Comparison of ENCODE assay signal across 11 mouse cellular contexts in the genomic region with DNA sequence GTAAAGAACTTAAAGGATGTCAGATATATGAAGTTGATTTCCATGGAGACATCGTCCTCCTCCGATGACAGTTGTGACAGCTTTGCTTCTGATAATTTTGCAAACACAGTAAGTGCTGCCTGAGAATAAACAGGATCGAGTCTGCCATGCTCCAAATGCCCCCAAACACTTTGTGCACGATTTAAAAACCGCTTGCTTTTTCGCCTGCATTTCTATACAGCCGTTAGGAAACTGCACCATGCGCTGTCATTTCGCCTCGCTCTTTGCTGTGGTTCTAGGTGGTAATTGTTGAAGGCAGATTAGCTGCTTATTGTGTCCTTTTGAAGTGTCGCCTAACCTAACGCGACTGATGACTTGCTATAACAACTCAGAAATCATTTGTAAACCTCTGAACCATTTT. TPM values are rescaled to one million over a fixed set of nuclear protein-coding genes. Genes with fewer than 3 reads are reported as not detected.
DNase-seq lines count a peak whose midpoint lies in the region; ATAC-seq and TF ChIP-seq lines count a peak whose summit lies in the region.
"Had no signal": no experiment of that assay in that cellular context is flagged by ENCODE, and none has a peak within 500 bp of the region (broad histone marks: within the 10 kb centered on the region; RNA-seq: fewer than 3 reads in every experiment).

No protein-coding gene starts in this region.

- no peaks in the 10 kb centered on the region for H3K27me3 ChIP-seq in limb, embryonic 12.5 days
- H3K27me3 ChIP-seq in limb, embryonic 10.5 days (ENCODE audit: low read depth, poor library complexity, severe bottlenecking): no peaks in the 10 kb centered on the region
- H3K27me3 ChIP-seq in forebrain, embryonic 14.5 days (replicated peaks; ENCODE audit: control insufficient read depth, insufficient read depth, low read length): no peaks in the 10 kb centered on the region
- H3K27me3 ChIP-seq in liver, embryonic 12.5 days (replicated peaks): no peaks in the 10 kb centered on the region

- intact Hi-C loops in left cerebral cortex, adult 2 months (cut with DNase I): loop anchor here (5.0 kb wide), 1 partner anchor 798 kb away; no protein-coding TSS in a partner anchor

- peaks cover 49% of the 10 kb centered on the region for H3K4me1 ChIP-seq in limb, embryonic 12.5 days (replicated peaks)
- peaks cover 44% of the 10 kb centered on the region for H3K4me1 ChIP-seq in limb, embryonic 10.5 days
- H3K4me1 ChIP-seq in forebrain, embryonic 14.5 days (ENCODE audit: control insufficient read depth, insufficient read depth, low read length): peaks cover 29% of the 10 kb centered on the region
- peaks cover 50% of the 10 kb centered on the region for H3K4me1 ChIP-seq in liver, embryonic 12.5 days

- H3K4me2 ChIP-seq in limb, embryonic 12.5 days: peak overlapping the region; percentile 74
- peak overlapping the region; percentile 78 for H3K4me2 ChIP-seq in forebrain, embryonic 14.5 days (ENCODE audit: low read length)
- peak overlapping the region; percentile 82 for H3K4me2 ChIP-seq in liver, embryonic 12.5 days

- no peak overlapping the region; the same call in 1 of the 2 replicates for H3K4me3 ChIP-seq in limb, embryonic 12.5 days (replicated peaks)
- H3K4me3 ChIP-seq in limb, embryonic 10.5 days: no peak overlapping the region
- peak overlapping the region; percentile 82 for H3K4me3 ChIP-seq in forebrain, embryonic 14.5 days (ENCODE audit: low read depth, low read length)
- 0 out of 2 replicates have a peak overlapping the region, but pooled peaks have one; percentile 85 for H3K4me3 ChIP-seq in liver, embryonic 12.5 days
- H3K4me3 ChIP-seq in left cerebral cortex, adult 2 months: no peak overlapping the region

- H3K27ac ChIP-seq in limb, embryonic 12.5 days: no peak overlapping the region
- H3K27ac ChIP-seq in limb, embryonic 10.5 days: no peak overlapping the region
- peak overlapping the region; percentile 66 for H3K27ac ChIP-seq in forebrain, embryonic 14.5 days (ENCODE audit: low read depth, low read length)
- H3K27ac ChIP-seq in liver, embryonic 12.5 days: no peak overlapping the region
- H3K27ac ChIP-seq in left cerebral cortex, adult 2 months: no peak overlapping the region

- DNase-seq in limb, embryonic 10.5 days (ENCODE audit: low spot score): no peak
- DNase-seq in forebrain, embryonic 14.5 days (ENCODE audit: low spot score): peak; percentile 44
- peak; percentile 47 for DNase-seq in thymus, postnatal 0 days (ENCODE audit: low spot score)
- no peak for DNase-seq in cerebellum, postnatal 36 days
- DNase-seq in left cerebral cortex, adult 2 months (ENCODE audit: extremely low spot score in 1 of 2, low spot score in 2 of 2): no peak
- DNase-seq: adrenal gland, postnatal 10 days; cerebellum, adult 9-11 months; heart, postnatal 14 days; layer of hippocampus, postnatal 36 days had no signal

- no peak overlapping the region for H3K9ac ChIP-seq in limb, embryonic 12.5 days (replicated peaks)
- H3K9ac ChIP-seq in forebrain, embryonic 14.5 days (ENCODE audit: low read length): peak overlapping the region; percentile 55; the same call in 1 of the 2 replicates
- no peak overlapping the region for H3K9ac ChIP-seq in liver, embryonic 12.5 days

- H3K36me3 ChIP-seq in limb, embryonic 12.5 days: peaks cover 51% of the 10 kb centered on the region
- H3K36me3 ChIP-seq in limb, embryonic 10.5 days: peaks cover 62% of the 10 kb centered on the region
- H3K36me3 ChIP-seq in forebrain, embryonic 14.5 days (ENCODE audit: control insufficient read depth, insufficient read depth, low read length): peaks cover 44% of the 10 kb centered on the region
- H3K36me3 ChIP-seq in liver, embryonic 12.5 days: peaks cover 54% of the 10 kb centered on the region

- no peak for TF ChIP-seq CTCF in left cerebral cortex, adult 2 months (IDR thresholded peaks at IDR 0.05)

- no peaks in the 10 kb centered on the region for H3K9me3 ChIP-seq in limb, embryonic 12.5 days
- H3K9me3 ChIP-seq in limb, embryonic 10.5 days (replicated peaks): no peaks in the 10 kb centered on the region
- H3K9me3 ChIP-seq in forebrain, embryonic 14.5 days (replicated peaks; ENCODE audit: control insufficient read depth, low read length): no peaks in the 10 kb centered on the region
- H3K9me3 ChIP-seq in liver, embryonic 12.5 days (replicated peaks): no peaks in the 10 kb centered on the region

- no peak for ATAC-seq in limb, embryonic 12.5 days (ENCODE audit: insufficient number of reproducible peaks, insufficient read depth, low FRiP score, low TSS enrichment, low read depth)
- ATAC-seq in forebrain, embryonic 14.5 days: no peak
- ATAC-seq in liver, embryonic 12.5 days: no peak

- 75% methylated on average over 13 of the region's 13 CpGs for WGBS in limb, embryonic 12.5 days
- 85% methylated on average over 13 of the region's 13 CpGs for WGBS in limb, embryonic 10.5 days
- 18% methylated on average over 13 of the region's 13 CpGs for WGBS in forebrain, embryonic 14.5 days
- WGBS in liver, embryonic 12.5 days (ENCODE audit: insufficient replicate concordance): 76% methylated on average over 13 of the region's 13 CpGs

RNA-seq across cellular contexts. Expression of a gene that starts 3.0 kb away (rescaled TPM):
- 242 and 246 TPM in 2 replicates for polyA plus RNA-seq in limb, embryonic 12.5 days (2016; fragmentation: Nextera tagmentation; extraction: Ambion mirVana)
- 290 and 298 TPM in 2 replicates for polyA plus RNA-seq in limb, embryonic 10.5 days (2016; fragmentation: Nextera tagmentation; extraction: Ambion mirVana)
- polyA plus RNA-seq in forebrain, embryonic 14.5 days (2014; fragmentation: Nextera tagmentation; extraction: Ambion mirVana): 113 and 116 TPM in 2 replicates
- 96.3 and 100 TPM in 2 replicates for polyA plus RNA-seq in liver, embryonic 12.5 days (2016; fragmentation: Nextera tagmentation; extraction: Ambion mirVana)
- polyA plus RNA-seq in thymus, postnatal 0 days (2015; fragmentation: Nextera tagmentation; extraction: Ambion mirVana): 361 and 379 TPM in 2 replicates
- 1 to 10 TPM; 4.3 to 4.4 TPM for total RNA-seq in left cerebral cortex, adult 2 months (2021)

Comparison
In these comparisons a context has a peak if more than half of its experiments do, and no peak if none do; other contexts are left out.
1. H3K4me3 ChIP-seq: peak in forebrain, embryonic 14.5 days (single experiment) and liver, embryonic 12.5 days (single experiment); none in limb, embryonic 12.5 days (single experiment), limb, embryonic 10.5 days (single experiment) and left cerebral cortex, adult 2 months (single experiment).
2. DNase-seq: peak in forebrain, embryonic 14.5 days (single experiment) and thymus, postnatal 0 days (single experiment); none in limb, embryonic 10.5 days (single experiment), cerebellum, postnatal 36 days (0 of 2) and left cerebral cortex, adult 2 months (0 of 2).
3. Peak in every context shown above with its lines, with median percentiles within 50 percentile points of each other: H3K4me2 ChIP-seq.